Mouse (Mus musculus) liver, embryonic 14.5 days (tissue): ENCODE results near the gene Rabgap1l. TPM values are rescaled to one million over a fixed set of nuclear protein-coding genes. Genes with fewer than 3 reads are reported as not detected.

Experiments used
- ATAC-seq: fragments of 200-750 bp; cut with Nextera tagmentation; 2 replicates; pipeline ENCODE4 v1.8.0; 2017; ENCODE audit warnings: moderate number of reproducible peaks, mild to moderate bottlenecking, moderate library complexity; ENCODE audit not compliant: insufficient read depth
- DNase-seq, 3 experiments: peaks; one replicate each; pipeline ENCODE4 v3.0.0-alpha.2; 2012 to 2013; ENCODE audit warnings: low read depth in 3 of 3, low spot score in 3 of 3
- H3K27ac ChIP-seq: fragments of 300-500 bp; sonication (generic); 2 replicates; pipeline ENCODE4 v1.5.1; 2014; ENCODE audit warnings: moderate library complexity, mild to moderate bottlenecking, control low read depth, inconsistent platforms
- H3K27me3 ChIP-seq: fragments of 300-500 bp; sonication (generic); 2 replicates; pipeline ENCODE4 v1.6.1; 2014; ENCODE audit warnings: mild to moderate bottlenecking, low read length, moderate library complexity; ENCODE audit not compliant: control insufficient read depth, insufficient read depth
- H3K36me3 ChIP-seq: fragments of 300-500 bp; sonication (generic); replicated peaks from 2 replicates; pipeline ENCODE4 v1.6.1; 2014; ENCODE audit warnings: low read depth; ENCODE audit not compliant: control insufficient read depth, insufficient read depth
- H3K4me1 ChIP-seq, 2 experiments: fragments of 200-500 bp in 1 of 2; fragments of 300-500 bp in 1 of 2; sonication (generic) in 1 of 2; replicated peaks; 2 replicates each; pipeline ENCODE4 v1.6.1; 2012 to 2014; ENCODE audit warnings: antibody characterized with exemption in 1 of 2, inconsistent platforms in 1 of 2, low read length in 1 of 2; ENCODE audit not compliant: control insufficient read depth in 2 of 2, insufficient read depth in 2 of 2
- H3K4me2 ChIP-seq: fragments of 300-500 bp; sonication (generic); 2 replicates; pipeline ENCODE4 v1.6.1; 2014; ENCODE audit warnings: low read depth, mild to moderate bottlenecking, control low read depth, moderate library complexity
- H3K4me3 ChIP-seq, 2 experiments: fragments of 200-500 bp in 1 of 2; fragments of 300-500 bp in 1 of 2; sonication (generic) in 1 of 2; 2 replicates each; pipeline ENCODE4 v1.5.1; 2012 to 2014; ENCODE audit warnings: low read depth in 2 of 2, low read length in 2 of 2, mild to moderate bottlenecking in 2 of 2, control low read depth in 1 of 2, inconsistent platforms in 1 of 2, moderate library complexity in 1 of 2; ENCODE audit not compliant: insufficient read depth in 1 of 2
- H3K9ac ChIP-seq: fragments of 300-500 bp; sonication (generic); replicated peaks from 2 replicates; pipeline ENCODE4 v1.6.1; 2014; ENCODE audit warnings: mild to moderate bottlenecking, control low read depth, moderate library complexity
- H3K9me3 ChIP-seq: fragments of 300-500 bp; sonication (generic); 2 replicates; pipeline ENCODE4 v1.6.1; 2016; ENCODE audit warnings: low read length, mixed read lengths; ENCODE audit not compliant: control insufficient read depth
- CTCF ChIP-seq: IDR thresholded peaks from 2 replicates; pipeline ENCODE4 v1.5.1; 2016; ENCODE audit warnings: antibody characterized with exemption, low read depth, control low read depth
- EP300 ChIP-seq: IDR thresholded peaks from 2 replicates; pipeline ENCODE4 v1.6.1; 2016; ENCODE audit warnings: antibody characterized with exemption, low read depth
- WGBS: fragments of 180-500 bp; shearing (Covaris S2); extraction: QIAGEN DNeasy Blood & Tissue Kit; methylation state at CpG from one replicate; pipeline ENCODE4 v1.1.7; 2014; ENCODE audit not compliant: insufficient replicate concordance; 5-methylcytosine and 5-hydroxymethylcytosine counted together
- polyA plus RNA-seq, 2 experiments: library from polyadenylated mRNA; depleted of rRNA in 1 of 2; stranded (reverse) in 1 of 2; unstranded in 1 of 2; fragments of >200 nt; fragmentation: Nextera tagmentation in 1 of 2; extraction: Ambion mirVana in 1 of 2; gene quantifications; 2 replicates each; pipeline versions ENCODE4 v1.2.1 to v1.2.3; 2012 to 2014

The Rabgap1l gene
- polyA plus RNA-seq, 2 experiments: 18.7 to 27.5 TPM

DNA sequence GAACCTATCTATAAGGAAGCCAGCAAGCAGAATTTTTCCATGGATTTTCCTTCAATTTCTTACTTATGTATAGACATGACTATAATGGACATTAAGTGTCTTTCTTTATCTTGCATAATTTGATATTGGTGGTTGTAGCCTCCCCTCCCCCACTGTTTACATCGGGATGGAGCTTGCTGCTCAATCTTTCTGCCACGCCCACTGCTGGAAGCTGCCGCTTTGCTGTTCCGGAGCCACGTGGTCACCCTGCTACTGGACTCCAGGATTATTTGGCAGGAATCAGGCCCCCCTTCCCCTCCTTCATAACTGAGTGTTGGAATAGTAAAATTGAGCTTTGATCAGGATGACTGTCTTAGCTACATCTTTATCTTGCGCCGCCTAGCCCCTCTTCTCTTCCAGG is 46.2 kb downstream of the Rabgap1l start:
- DNase-seq: no peak
- 42% methylated on average over 7 of the region's 7 CpGs for WGBS

DNA sequence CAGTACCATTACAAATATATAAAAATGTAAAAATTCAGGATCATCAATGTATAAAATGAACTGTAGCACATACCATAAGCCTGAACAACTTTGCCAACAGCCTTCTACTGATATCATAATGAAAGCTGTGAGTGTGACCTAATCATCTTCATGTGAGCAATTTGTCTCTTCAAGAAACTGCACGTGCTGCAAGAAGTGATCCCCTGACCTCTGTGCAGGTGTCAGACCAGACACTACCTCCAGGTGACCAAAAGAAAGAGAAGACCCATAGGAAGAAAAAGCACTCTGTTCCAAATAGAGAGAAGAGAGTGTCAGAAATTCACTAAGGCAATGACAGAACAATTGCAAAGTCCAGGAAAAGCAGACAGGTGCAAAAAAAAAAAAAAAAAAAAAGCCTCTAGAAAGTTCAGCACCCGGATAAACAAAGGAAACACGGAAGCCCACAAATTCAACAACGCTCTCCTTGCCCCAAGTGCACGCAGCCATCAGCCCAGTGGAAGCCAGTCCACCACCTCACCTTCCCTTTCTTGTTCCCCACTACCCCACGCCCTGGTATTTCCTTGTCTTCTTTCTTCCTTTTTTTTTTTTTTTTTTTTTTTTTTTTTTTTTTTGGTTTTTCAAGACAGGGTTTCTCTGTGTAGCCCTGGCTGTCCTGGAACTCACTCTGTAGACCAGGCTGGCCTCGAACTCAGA is 47.6 kb downstream of the Rabgap1l start:
- Histone ChIP-seq H3K9ac (no peak overlapping the region), H3K27me3 (no peaks in the 10 kb centered on the region), H3K4me2 (no peak overlapping the region), H3K4me1 (peaks cover 0 to 3% of the 10 kb centered on the region in 2 experiments; a peak in 2 of 4 replicates), H3K4me3 (no peak overlapping the region), H3K27ac (no peak overlapping the region), H3K9me3 (no peaks in the 10 kb centered on the region), H3K36me3 (no peaks in the 10 kb centered on the region)
- DNase-seq (no peak), ATAC-seq (no peak)
- TF ChIP-seq CTCF: no peak
- TF ChIP-seq EP300: no peak
- WGBS: 57% methylated on average over 7 of the region's 7 CpGs

More for the DNA sequence above, 46.2 kb downstream of the Rabgap1l start:
- TF ChIP-seq CTCF: no peak; the same call in 1 of the 2 replicates
- TF ChIP-seq EP300: no peak
- Histone ChIP-seq H3K36me3 (no peaks in the 10 kb centered on the region), H3K9me3 (no peaks in the 10 kb centered on the region), H3K4me2 (no peak overlapping the region), H3K27ac (no peak overlapping the region), H3K9ac (no peak overlapping the region), H3K4me3 (no peak overlapping the region), H3K4me1 (peaks cover 0 to 3% of the 10 kb centered on the region in 2 experiments; a peak in 2 of 4 replicates), H3K27me3 (no peaks in the 10 kb centered on the region)
- no peak for ATAC-seq

DNA sequence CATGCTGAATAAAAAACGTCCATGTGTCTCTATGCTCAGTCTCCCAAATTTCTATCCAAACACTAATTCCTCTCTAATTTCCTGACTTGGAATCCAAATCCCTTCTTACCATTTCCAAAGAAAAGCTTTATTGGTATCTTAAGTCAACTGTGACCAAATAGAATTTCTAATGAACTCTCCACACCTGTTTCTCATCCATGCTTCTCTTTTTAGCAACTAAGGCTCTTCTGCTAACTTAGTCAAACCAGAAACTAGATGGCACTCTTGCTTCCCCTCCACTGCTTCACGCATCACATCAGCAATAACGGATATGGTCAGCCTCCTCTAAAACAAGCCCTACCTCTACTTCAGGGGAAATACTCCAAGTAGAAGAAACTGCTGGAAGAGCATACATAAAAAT is 49.0 kb downstream of the Rabgap1l start:
- Histone ChIP-seq H3K4me3 (no peak overlapping the region), H3K27me3 (no peaks in the 10 kb centered on the region), H3K36me3 (no peaks in the 10 kb centered on the region), H3K9ac (no peak overlapping the region), H3K27ac (no peak overlapping the region), H3K4me1 (peaks cover 0 to 3% of the 10 kb centered on the region in 2 experiments; a peak in 2 of 4 replicates), H3K4me2 (no peak overlapping the region), H3K9me3 (no peaks in the 10 kb centered on the region)
- TF ChIP-seq EP300: no peak
- TF ChIP-seq CTCF: no peak
- DNase-seq (no peak), ATAC-seq (no peak)
- 30% methylated on average over 3 of the region's 3 CpGs for WGBS

DNA sequence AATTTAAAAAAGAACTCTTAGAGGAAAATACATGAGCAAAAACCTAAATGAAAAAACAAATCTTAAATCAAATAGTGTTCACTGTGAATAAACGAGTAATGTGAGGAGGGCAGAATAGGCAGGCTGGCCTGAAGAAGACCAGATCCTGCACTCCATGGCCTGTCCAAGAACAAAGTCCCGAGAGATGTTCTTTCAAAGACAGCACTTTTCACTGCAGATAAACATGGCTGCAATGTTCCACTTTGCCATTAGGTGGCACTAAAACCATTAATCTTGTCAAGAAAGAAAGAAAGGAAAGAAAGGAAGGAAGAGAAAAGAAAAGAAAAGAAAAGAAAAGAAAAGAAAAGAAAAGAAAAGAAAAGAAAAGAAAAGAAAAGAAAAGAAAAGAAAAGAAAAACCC is 49.8 kb downstream of the Rabgap1l start:
- Histone ChIP-seq H3K27ac (no peak overlapping the region), H3K4me2 (no peak overlapping the region), H3K9ac (no peak overlapping the region), H3K4me3 (no peak overlapping the region), H3K36me3 (0 out of 2 replicates have a peak, but pooled peaks cover 2% of the 10 kb centered on the region), H3K27me3 (no peaks in the 10 kb centered on the region), H3K4me1 (peaks cover 0 to 3% of the 10 kb centered on the region in 2 experiments; a peak in 2 of 4 replicates), H3K9me3 (no peaks in the 10 kb centered on the region)
- peak; percentile 49 to 67 (median 55) for DNase-seq
- 5% methylated on average over 2 of the region's 2 CpGs for WGBS
- 0 out of 2 replicates have a peak, but pooled peaks have one; percentile 13 for ATAC-seq
- TF ChIP-seq EP300 (no peak), CTCF (peak; percentile 73)

DNA sequence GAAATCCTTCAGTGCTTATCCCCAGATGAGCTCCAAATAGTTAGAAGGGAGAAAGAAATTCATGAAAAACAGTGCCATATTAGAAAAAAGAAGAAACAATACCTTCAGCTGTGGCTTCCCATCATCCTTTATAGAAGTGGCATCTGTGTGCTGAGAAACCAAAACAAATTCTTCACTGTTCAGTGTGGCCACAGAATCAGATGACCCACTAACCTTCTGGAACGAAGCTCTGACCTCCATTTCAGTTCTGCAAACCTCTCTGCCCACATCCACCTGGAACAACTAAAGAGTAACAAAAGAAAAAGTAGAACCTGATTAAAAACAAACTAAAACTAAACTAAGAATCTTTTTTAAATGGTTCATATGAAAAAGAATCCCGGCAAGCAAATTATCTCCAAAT is 52.4 kb downstream of the Rabgap1l start:
- no peak overlapping the region for H3K27ac ChIP-seq
- H3K9me3 ChIP-seq: no peaks in the 10 kb centered on the region
- H3K9ac ChIP-seq: no peak overlapping the region
- H3K4me1 ChIP-seq: no peaks in the 10 kb centered on the region
- TF ChIP-seq EP300 (no peak), CTCF (no peak)
- DNase-seq: no peak
- WGBS: 63% methylated on average over 2 of the region's 2 CpGs
- no peak overlapping the region for H3K4me2 ChIP-seq
- 0 out of 2 replicates have a peak, but pooled peaks cover 2% of the 10 kb centered on the region for H3K36me3 ChIP-seq
- H3K27me3 ChIP-seq: no peaks in the 10 kb centered on the region
- H3K4me3 ChIP-seq: no peak overlapping the region
- no peak for ATAC-seq
